Mouse (Mus musculus) hindbrain, embryonic 15.5 days (tissue): Measurements from ENCODE around the gene Rere. TPM values are rescaled to one million over a fixed set of nuclear protein-coding genes. Genes with fewer than 3 reads are reported as not detected.

ENCODE experiments used
- ATAC-seq: fragments of 200-750 bp; cut with Nextera tagmentation; 2 replicates; pipeline ENCODE4 v1.8.0; 2017; ENCODE audit warnings: low read depth, moderate number of reproducible peaks, moderate TSS enrichment; ENCODE audit not compliant: low FRiP score
- H3K27ac ChIP-seq: fragments of 300-500 bp; sonication (generic); replicated peaks from 2 replicates; pipeline ENCODE4 v1.5.1; 2015; ENCODE audit warnings: mild to moderate bottlenecking, inconsistent platforms
- H3K27me3 ChIP-seq: fragments of 300-500 bp; sonication (generic); 2 replicates; pipeline ENCODE4 v1.6.1; 2015; ENCODE audit warnings: control low read depth, inconsistent platforms
- H3K36me3 ChIP-seq: fragments of 300-500 bp; sonication (generic); 2 replicates; pipeline ENCODE4 v1.6.1; 2015; ENCODE audit warnings: control low read depth, inconsistent platforms
- H3K4me1 ChIP-seq: fragments of 300-500 bp; sonication (generic); replicated peaks from 2 replicates; pipeline ENCODE4 v1.6.1; 2015; ENCODE audit warnings: control low read depth, inconsistent platforms
- H3K4me2 ChIP-seq: fragments of 300-500 bp; sonication (generic); 2 replicates; pipeline ENCODE4 v1.6.1; 2015; ENCODE audit warnings: moderate library complexity, mild to moderate bottlenecking, inconsistent platforms
- H3K4me3 ChIP-seq: fragments of 300-500 bp; sonication (generic); 2 replicates; pipeline ENCODE4 v1.5.1; 2015; ENCODE audit warnings: mild to moderate bottlenecking, inconsistent platforms
- H3K9ac ChIP-seq: fragments of 300-500 bp; sonication (generic); 2 replicates; pipeline ENCODE4 v1.6.1; 2015; ENCODE audit warnings: inconsistent platforms
- H3K9me3 ChIP-seq: fragments of 300-500 bp; sonication (generic); 2 replicates; pipeline ENCODE4 v1.6.1; 2016; ENCODE audit warnings: control low read depth, inconsistent platforms
- WGBS: fragments of 180-500 bp; shearing (Covaris S2); methylation state at CpG from one replicate; pipeline ENCODE4 v1.1.7; 2015; 5-methylcytosine and 5-hydroxymethylcytosine counted together
- polyA plus RNA-seq: library from polyadenylated mRNA; unstranded; fragments of >200 nt; fragmentation: Nextera tagmentation; extraction: Ambion mirVana; gene quantifications from 2 replicates; pipeline ENCODE4 v1.2.1, GENCODE M21; 2015

The Rere gene
- polyA plus RNA-seq, 1 experiment from 2014 or later = 32.5 TPM

- no peak for ATAC-seq
- 27% methylated on average over 4 of the region's 4 CpGs for WGBS
- no peaks in the 10 kb centered on the region for H3K36me3 ChIP-seq
Measured at GRCm38 (mm10) chr4:150333927-150334682, 52.7 kb downstream of the Rere start.

GRCm38 (mm10) chr4:150337260-150337659 lies 55.8 kb downstream of the Rere start:
- H3K4me2 ChIP-seq = no peak overlapping the region
- 97% methylated on average over 1 of the region's 1 CpGs for WGBS
- H3K4me1 ChIP-seq = peaks cover 33% of the 10 kb centered on the region
- H3K4me3 ChIP-seq = no peak overlapping the region
- H3K9me3 ChIP-seq = no peaks in the 10 kb centered on the region
- H3K36me3 ChIP-seq = no peaks in the 10 kb centered on the region
- no peak overlapping the region for H3K9ac ChIP-seq
- ATAC-seq = no peak
- no peak overlapping the region for H3K27ac ChIP-seq
- H3K27me3 ChIP-seq = no peaks in the 10 kb centered on the region

More at GRCm38 (mm10) chr4:150333927-150334682, 52.7 kb downstream of the Rere start:
- H3K4me1 ChIP-seq = peaks cover 29% of the 10 kb centered on the region
- no peak overlapping the region for H3K4me3 ChIP-seq
- H3K9ac ChIP-seq = no peak overlapping the region
- H3K27me3 ChIP-seq = no peaks in the 10 kb centered on the region
- H3K9me3 ChIP-seq = no peaks in the 10 kb centered on the region
- H3K27ac ChIP-seq = peak overlapping the region; percentile 46
- no peak overlapping the region for H3K4me2 ChIP-seq

GRCm38 (mm10) chr4:150338906-150339650 lies 57.6 kb downstream of the Rere start:
- peak overlapping the region; percentile 1; the same call in 1 of the 2 replicates for H3K4me2 ChIP-seq
- ATAC-seq = peak; percentile 66

GRCm38 (mm10) chr4:150340796-150341525 lies 59.5 kb downstream of the Rere start:
- H3K4me3 ChIP-seq = no peak overlapping the region
- H3K27ac ChIP-seq = no peak overlapping the region
- ATAC-seq = no peak
- no peak overlapping the region for H3K9ac ChIP-seq
- H3K4me1 ChIP-seq = peaks cover 35% of the 10 kb centered on the region
- H3K27me3 ChIP-seq = no peaks in the 10 kb centered on the region
- 87% methylated on average over 6 of the region's 6 CpGs for WGBS
- H3K36me3 ChIP-seq = no peaks in the 10 kb centered on the region
- no peaks in the 10 kb centered on the region for H3K9me3 ChIP-seq
- no peak overlapping the region for H3K4me2 ChIP-seq

More at GRCm38 (mm10) chr4:150338906-150339650, 57.6 kb downstream of the Rere start:
- H3K36me3 ChIP-seq = no peaks in the 10 kb centered on the region
- H3K27ac ChIP-seq = peak overlapping the region; percentile 67
- H3K9me3 ChIP-seq = no peaks in the 10 kb centered on the region
- H3K4me1 ChIP-seq = peaks cover 30% of the 10 kb centered on the region
- no peak overlapping the region for H3K9ac ChIP-seq
- WGBS = 23% methylated on average over 8 of the region's 8 CpGs
- H3K27me3 ChIP-seq = no peaks in the 10 kb centered on the region
- H3K4me3 ChIP-seq = no peak overlapping the region

- H3K4me3 ChIP-seq = no peak overlapping the region
- no peak for ATAC-seq
- no peaks in the 10 kb centered on the region for H3K27me3 ChIP-seq
- H3K9me3 ChIP-seq = no peaks in the 10 kb centered on the region
- WGBS = 75% methylated on average over 3 of the region's 3 CpGs
- H3K4me2 ChIP-seq = no peak overlapping the region
- H3K4me1 ChIP-seq = peaks cover 54% of the 10 kb centered on the region
- H3K36me3 ChIP-seq = no peaks in the 10 kb centered on the region
- no peak overlapping the region for H3K27ac ChIP-seq
- no peak overlapping the region for H3K9ac ChIP-seq
Measured at GRCm38 (mm10) chr4:150344526-150344925, 63.1 kb downstream of the Rere start.

- Histone ChIP-seq H3K27me3 (no peaks in the 10 kb centered on the region), H3K9ac (no peak overlapping the region), H3K4me1 (peaks cover 60% of the 10 kb centered on the region), H3K4me2 (no peak overlapping the region; the same call in 1 of the 2 replicates), H3K9me3 (no peaks in the 10 kb centered on the region), H3K27ac (peak overlapping the region; percentile 56; the same call in 1 of the 2 replicates), H3K4me3 (no peak overlapping the region), H3K36me3 (no peaks in the 10 kb centered on the region)
- peak; percentile 80 for ATAC-seq
- WGBS = 8% methylated on average over 4 of the region's 4 CpGs
Measured at GRCm38 (mm10) chr4:150346651-150347386, 65.4 kb downstream of the Rere start.

- Histone ChIP-seq H3K36me3 (no peaks in the 10 kb centered on the region), H3K4me3 (no peak overlapping the region), H3K4me2 (no peak overlapping the region), H3K9ac (no peak overlapping the region), H3K27me3 (no peaks in the 10 kb centered on the region), H3K27ac (no peak overlapping the region), H3K4me1 (peaks cover 64% of the 10 kb centered on the region), H3K9me3 (no peaks in the 10 kb centered on the region)
- 9% methylated on average over 2 of the region's 2 CpGs for WGBS
- no peak for ATAC-seq
Measured at GRCm38 (mm10) chr4:150347387-150347672, 65.9 kb downstream of the Rere start.

- WGBS = 62% methylated on average over 6 of the region's 6 CpGs
- H3K36me3 ChIP-seq = no peaks in the 10 kb centered on the region
- H3K9ac ChIP-seq = no peak overlapping the region
Measured at GRCm38 (mm10) chr4:150349680-150350101, 68.2 kb downstream of the Rere start.

GRCm38 (mm10) chr4:150351419-150352075 lies 70.1 kb downstream of the Rere start:
- peak overlapping the region; percentile 25; the same call in 1 of the 2 replicates for H3K27ac ChIP-seq

More at GRCm38 (mm10) chr4:150349680-150350101, 68.2 kb downstream of the Rere start:
- H3K4me3 ChIP-seq = no peak overlapping the region
- ATAC-seq = no peak
- no peak overlapping the region for H3K27ac ChIP-seq
- H3K4me1 ChIP-seq = peaks cover 48% of the 10 kb centered on the region
- no peak overlapping the region for H3K4me2 ChIP-seq
- no peaks in the 10 kb centered on the region for H3K27me3 ChIP-seq
- H3K9me3 ChIP-seq = no peaks in the 10 kb centered on the region

GRCm38 (mm10) chr4:150352736-150353135 lies 71.3 kb downstream of the Rere start:
- no peak overlapping the region for H3K9ac ChIP-seq
- no peak for ATAC-seq
- H3K27ac ChIP-seq = 0 out of 2 replicates have a peak overlapping the region, but pooled peaks have one; percentile 25
- H3K9me3 ChIP-seq = no peaks in the 10 kb centered on the region
- no peaks in the 10 kb centered on the region for H3K36me3 ChIP-seq
- H3K27me3 ChIP-seq = no peaks in the 10 kb centered on the region
- 85% methylated on average over 2 of the region's 2 CpGs for WGBS
- no peak overlapping the region for H3K4me3 ChIP-seq
- H3K4me2 ChIP-seq = no peak overlapping the region
- peaks cover 30% of the 10 kb centered on the region for H3K4me1 ChIP-seq

More at GRCm38 (mm10) chr4:150351419-150352075, 70.1 kb downstream of the Rere start:
- Histone ChIP-seq H3K36me3 (no peaks in the 10 kb centered on the region), H3K4me2 (no peak overlapping the region), H3K9me3 (no peaks in the 10 kb centered on the region), H3K4me1 (peaks cover 40% of the 10 kb centered on the region), H3K27me3 (no peaks in the 10 kb centered on the region), H3K4me3 (no peak overlapping the region), H3K9ac (no peak overlapping the region)
- 18% methylated on average over 7 of the region's 7 CpGs for WGBS
- ATAC-seq = no peak

GRCm38 (mm10) chr4:150353376-150353900 lies 72.0 kb downstream of the Rere start:
- Histone ChIP-seq H3K9ac (no peak overlapping the region), H3K36me3 (no peaks in the 10 kb centered on the region), H3K9me3 (no peaks in the 10 kb centered on the region), H3K4me1 (peaks cover 25% of the 10 kb centered on the region), H3K27ac (no peak overlapping the region), H3K4me3 (no peak overlapping the region), H3K27me3 (no peaks in the 10 kb centered on the region), H3K4me2 (no peak overlapping the region)
- 78% methylated on average over 7 of the region's 7 CpGs for WGBS
- no peak for ATAC-seq
